Mouse (Mus musculus): ENCODE data around the gene Tcte2.

- TF ChIP-seq CTCF (conservative IDR thresholded peaks at IDR 0.05; ENCODE audit: insufficient read depth, insufficient read length, low read depth, low read length) (no peak), POLR2A (IDR thresholded peaks at IDR 0.05; ENCODE audit: low read depth, low read length) (no peak)
These were observed 47.0 kb downstream of the Tcte2 start for GRCm38 (mm10) chr17:13714654-13715053.
